Comparison of ENCODE assay signal across 8 mouse cellular contexts in the genomic region with DNA sequence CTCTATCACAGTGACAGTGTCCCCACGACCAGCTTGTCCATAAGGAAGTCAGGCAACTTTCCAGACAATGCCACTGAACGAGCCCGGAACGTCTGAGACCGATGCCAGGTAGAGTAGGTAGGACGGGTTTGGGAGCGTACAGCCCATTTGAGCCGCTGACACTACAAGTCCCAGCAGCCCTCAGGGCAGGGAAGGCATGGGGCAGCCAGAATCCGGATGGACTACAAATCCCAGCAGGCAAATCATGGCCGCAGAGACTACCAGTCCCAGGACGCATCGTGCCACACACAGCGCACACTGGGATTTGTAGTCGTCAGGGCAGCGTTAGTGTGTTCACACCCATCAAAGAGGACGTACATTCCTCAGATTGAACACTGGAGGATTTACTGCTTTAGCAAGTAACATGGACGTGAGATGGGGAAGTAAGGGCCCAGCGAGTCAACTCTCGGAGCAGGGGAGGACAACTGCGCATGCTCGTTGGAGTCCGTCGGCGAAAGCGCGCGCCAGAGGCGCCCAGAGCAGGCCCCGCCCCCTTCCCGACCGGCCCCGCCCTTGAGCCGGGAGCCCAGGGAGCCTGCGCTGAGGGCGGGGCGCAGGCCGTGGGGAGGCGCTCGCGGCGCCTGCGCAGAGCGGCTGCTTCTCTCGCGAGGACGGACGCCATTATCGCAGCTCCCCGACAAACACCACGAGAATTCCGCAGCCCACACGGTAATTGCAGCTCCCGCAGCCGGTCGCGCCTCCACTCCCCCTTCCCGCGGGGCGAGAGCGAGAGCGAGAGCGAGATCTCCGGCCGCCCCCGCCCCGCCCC. TPM values are rescaled to one million over a fixed set of nuclear protein-coding genes. Genes with fewer than 3 reads are reported as not detected.
DNase-seq lines count a peak whose midpoint lies in the region; ATAC-seq and TF ChIP-seq lines count a peak whose summit lies in the region.

No protein-coding gene starts in this region.

- peaks cover 69% of the 10 kb centered on the region for H3K4me1 ChIP-seq in hindbrain, embryonic 10.5 days (replicated peaks)
- peaks cover 14% of the 10 kb centered on the region; the same call in 1 of the 2 replicates for H3K4me1 ChIP-seq in lung, postnatal 0 days (ENCODE audit: insufficient read depth, low read depth, low read length)

- no peak for TF ChIP-seq EP300 in lung, postnatal 0 days (IDR thresholded peaks at IDR 0.05)

- H3K27me3 ChIP-seq in hindbrain, embryonic 10.5 days (ENCODE audit: insufficient read depth, poor library complexity, severe bottlenecking) = no peaks in the 10 kb centered on the region; the same call in 1 of the 2 replicates
- no peaks in the 10 kb centered on the region for H3K27me3 ChIP-seq in lung, postnatal 0 days (replicated peaks; ENCODE audit: insufficient read depth, low read length)

- no peaks in the 10 kb centered on the region for H3K9me3 ChIP-seq in hindbrain, embryonic 10.5 days
- no peaks in the 10 kb centered on the region for H3K9me3 ChIP-seq in lung, postnatal 0 days (ENCODE audit: low read length)

- H3K4me3 ChIP-seq in hindbrain, embryonic 10.5 days = peak overlapping the region; percentile 95
- peak overlapping the region; percentile 93 for H3K4me3 ChIP-seq in lung, postnatal 0 days (ENCODE audit: low read depth, low read length)

- H3K4me2 ChIP-seq in lung, postnatal 0 days (replicated peaks; ENCODE audit: low read depth, low read length) = peak overlapping the region; percentile 72

- peak overlapping the region; percentile 96 for H3K9ac ChIP-seq in lung, postnatal 0 days (replicated peaks; ENCODE audit: low read depth)

- under 1% methylated on average over 65 of the region's 66 CpGs for WGBS in hindbrain, embryonic 10.5 days
- WGBS in lung, postnatal 0 days = under 1% methylated on average over 58 of the region's 66 CpGs

- H3K27ac ChIP-seq in hindbrain, embryonic 10.5 days = peak overlapping the region; percentile 97
- H3K27ac ChIP-seq in lung, postnatal 0 days (ENCODE audit: low read length) = peak overlapping the region; percentile 98

- peaks cover 29% of the 10 kb centered on the region for H3K36me3 ChIP-seq in hindbrain, embryonic 10.5 days
- H3K36me3 ChIP-seq in lung, postnatal 0 days (ENCODE audit: insufficient read depth, low read length) = no peaks in the 10 kb centered on the region

- peak; percentile 93 for ATAC-seq in frontal cortex, adult (ENCODE audit: low TSS enrichment)
- peak; percentile 93 for ATAC-seq in lung, postnatal 0 days

- peak; percentile 100 for DNase-seq in MN1 (ENCODE audit: low spot score)
- peak; percentile 99 for DNase-seq in cerebellum, adult 9-10 months
- peak; percentile 98 for DNase-seq in hindbrain, embryonic 10.5 days (ENCODE audit: low spot score)
- peak; percentile 100 for DNase-seq in layer of hippocampus, adult 9-11 months
- DNase-seq in lung, postnatal 0 days (ENCODE audit: low spot score) = peak; percentile 99
- DNase-seq in ovary, postnatal 14 days (ENCODE audit: low spot score) = peak; percentile 98
- peak; percentile 99 for DNase-seq in thymus, postnatal 14 days

- no peak for TF ChIP-seq CTCF in lung, postnatal 0 days (IDR thresholded peaks at IDR 0.05)

RNA-seq across cellular contexts. Expression of a gene that starts 0.6 kb away (rescaled TPM):
- polyA plus RNA-seq in hindbrain, embryonic 10.5 days (2016; fragmentation: Nextera tagmentation; extraction: Ambion mirVana) = 56.9 and 64.5 TPM in 2 replicates
- polyA plus RNA-seq in lung, postnatal 0 days (2015; fragmentation: Nextera tagmentation; extraction: Ambion mirVana) = 17.1 and 30.7 TPM in 2 replicates

RNA-seq across cellular contexts. Expression of a gene that starts 5.4 kb away (rescaled TPM):
- polyA plus RNA-seq in hindbrain, embryonic 10.5 days (2016; fragmentation: Nextera tagmentation; extraction: Ambion mirVana) = 0.12 and 0.17 TPM in 2 replicates
- polyA plus RNA-seq in lung, postnatal 0 days (2015; fragmentation: Nextera tagmentation; extraction: Ambion mirVana) = 0.37 and 0.61 TPM in 2 replicates

RNA-seq across cellular contexts. Expression of a gene that starts 42.7 kb away (rescaled TPM):
- polyA plus RNA-seq in hindbrain, embryonic 10.5 days (2016; fragmentation: Nextera tagmentation; extraction: Ambion mirVana) = 27.2 and 27.6 TPM in 2 replicates
- 4.3 and 7.5 TPM in 2 replicates for polyA plus RNA-seq in lung, postnatal 0 days (2015; fragmentation: Nextera tagmentation; extraction: Ambion mirVana)

Comparison
In these comparisons a context has a peak if more than half of its experiments do, and no peak if none do; other contexts are left out.
1. Peak in every context shown above with its lines: DNase-seq, ATAC-seq, H3K4me3 ChIP-seq and H3K27ac ChIP-seq.